Mouse (Mus musculus) CH12.LX (cell line): ENCODE data around the gene Fam110a. TPM values are rescaled to one million over a fixed set of nuclear protein-coding genes. Genes with fewer than 3 reads are reported as not detected.

ENCODE experiments used
- DNase-seq: peaks from one replicate; pipeline ENCODE4 v3.0.0-alpha.2; 2013; ENCODE audit errors: extremely low read depth
- H3K27ac ChIP-seq: 2 replicates; pipeline ENCODE4 v1.5.1; 2012; ENCODE audit warnings: low read depth, mild to moderate bottlenecking, control low read depth, moderate library complexity; ENCODE audit not compliant: insufficient read depth
- H3K27me3 ChIP-seq: replicated peaks from 2 replicates; pipeline ENCODE3; 2012; ENCODE audit warnings: inconsistent platforms
- H3K36me3 ChIP-seq, 2 experiments: replicated peaks in 1 of 2; 2 replicates each; pipeline versions ENCODE3 to v1.6.1; 2012; ENCODE audit warnings: inconsistent platforms in 1 of 2, low read length in 1 of 2, mild to moderate bottlenecking in 1 of 2, mixed read lengths in 1 of 2, moderate library complexity in 1 of 2; ENCODE audit not compliant: control insufficient read depth in 1 of 2, insufficient read depth in 1 of 2
- H3K4me1 ChIP-seq, 2 experiments: 2 replicates each; pipeline ENCODE4 v1.6.1; 2012; ENCODE audit warnings: inconsistent platforms in 1 of 2, moderate library complexity in 1 of 2; ENCODE audit not compliant: insufficient read depth in 2 of 2, control insufficient read depth in 1 of 2
- H3K4me2 ChIP-seq: 2 replicates; pipeline ENCODE4 v1.6.1; 2012; ENCODE audit warnings: low read depth, mild to moderate bottlenecking, control low read depth; ENCODE audit not compliant: poor library complexity, insufficient read depth, severe bottlenecking
- H3K4me3 ChIP-seq, 3 experiments: fragments of 150-350 bp in 1 of 3; sonication (generic) in 1 of 3; replicated peaks in 1 of 3; 2 replicates each; pipeline versions ENCODE3 to v1.5.1; 2011 to 2012; ENCODE audit warnings: low read depth in 2 of 3, low read length in 2 of 3, mild to moderate bottlenecking in 2 of 3, moderate library complexity in 2 of 3, control low read depth in 1 of 3, improper control_type of control experiment in 1 of 3, inconsistent platforms in 1 of 3, mixed read lengths in 1 of 3; ENCODE audit not compliant: poor library complexity in 1 of 3
- H3K79me2 ChIP-seq: replicated peaks from 2 replicates; pipeline ENCODE4 v1.6.1; 2012; ENCODE audit warnings: mild to moderate bottlenecking, moderate library complexity; ENCODE audit not compliant: control insufficient read depth, poor library complexity, insufficient read depth, severe bottlenecking; ENCODE audit errors: extremely low read depth
- H3K9ac ChIP-seq: 2 replicates; pipeline ENCODE4 v1.6.1; 2012; ENCODE audit warnings: low read depth, mild to moderate bottlenecking, control low read depth, moderate library complexity; ENCODE audit not compliant: insufficient read depth
- H3K9me3 ChIP-seq: replicated peaks from 2 replicates; pipeline ENCODE3; 2012; ENCODE audit warnings: low read length, inconsistent platforms, mixed read lengths
- CHD1 ChIP-seq: IDR thresholded peaks from 2 replicates; pipeline ENCODE4 v1.6.1; 2012; ENCODE audit warnings: low read depth, low read length, improper control_type of control experiment, inconsistent platforms
- CTCF ChIP-seq, 2 experiments: IDR thresholded peaks in 1 of 2; conservative IDR thresholded peaks in 1 of 2; 2 replicates each; pipeline ENCODE4 v1.5.1; 2011 to 2012; ENCODE audit warnings: low read depth in 2 of 2, low read length in 2 of 2, improper control_type of control experiment in 1 of 2, inconsistent platforms in 1 of 2, mild to moderate bottlenecking in 1 of 2, moderate library complexity in 1 of 2
- ELF1 ChIP-seq: IDR thresholded peaks from 2 replicates; pipeline ENCODE4 v1.6.1; 2014; ENCODE audit warnings: low read depth, mild to moderate bottlenecking, inconsistent platforms, low read length, improper control_type of control experiment
- ETS1 ChIP-seq: conservative IDR thresholded peaks from 2 replicates; pipeline ENCODE4 v1.6.1; 2012; ENCODE audit warnings: low read depth, mild to moderate bottlenecking, inconsistent platforms, low read length, improper control_type of control experiment, moderate library complexity
- IRF4 ChIP-seq: IDR thresholded peaks from 2 replicates; pipeline ENCODE4 v1.6.1; 2014; ENCODE audit warnings: low read depth, mild to moderate bottlenecking, inconsistent platforms, low read length, improper control_type of control experiment
- MAFK ChIP-seq: IDR thresholded peaks from 2 replicates; pipeline ENCODE4 v1.6.1; 2011; ENCODE audit warnings: low read length, improper control_type of control experiment; ENCODE audit not compliant: insufficient replicate concordance
- MAX ChIP-seq: IDR thresholded peaks from 2 replicates; pipeline ENCODE4 v1.6.1; 2011; ENCODE audit warnings: low read length, improper control_type of control experiment
- MAZ ChIP-seq: IDR thresholded peaks from 2 replicates; pipeline ENCODE4 v1.6.1; 2012; ENCODE audit warnings: low read depth, mild to moderate bottlenecking, inconsistent platforms, low read length, improper control_type of control experiment, moderate library complexity
- MEF2A ChIP-seq: IDR thresholded peaks from 2 replicates; pipeline ENCODE4 v1.6.1; 2014; ENCODE audit warnings: low read depth, mild to moderate bottlenecking, inconsistent platforms, low read length, improper control_type of control experiment, borderline replicate concordance
- POLR2AphosphoS2 ChIP-seq: IDR thresholded peaks from 2 replicates; pipeline ENCODE4 v1.6.1; 2011; ENCODE audit warnings: low read depth, low read length, improper control_type of control experiment
- RAD21 ChIP-seq: IDR thresholded peaks from 2 replicates; pipeline ENCODE4 v1.6.1; 2011; ENCODE audit warnings: low read depth, mild to moderate bottlenecking, low read length, improper control_type of control experiment, moderate library complexity
- SIN3A ChIP-seq: IDR thresholded peaks from 2 replicates; pipeline ENCODE4 v1.6.1; 2012; ENCODE audit warnings: low read length, improper control_type of control experiment, inconsistent platforms
- TCF12 ChIP-seq: IDR thresholded peaks from 2 replicates; pipeline ENCODE4 v1.6.1; 2014; ENCODE audit warnings: low read depth, mild to moderate bottlenecking, inconsistent platforms, low read length, improper control_type of control experiment
- UBTF ChIP-seq: IDR thresholded peaks from 2 replicates; pipeline ENCODE4 v1.6.1; 2012; ENCODE audit warnings: low read depth, mild to moderate bottlenecking, inconsistent platforms, low read length, improper control_type of control experiment, moderate library complexity
- USF2 ChIP-seq: conservative IDR thresholded peaks from 2 replicates; pipeline ENCODE4 v1.6.1; 2011; ENCODE audit warnings: low read depth, low read length, improper control_type of control experiment
- ZMIZ1 ChIP-seq: IDR thresholded peaks from 2 replicates; pipeline ENCODE4 v1.6.1; 2012; ENCODE audit warnings: low read depth, mild to moderate bottlenecking, inconsistent platforms, low read length, improper control_type of control experiment
- dilution Hi-C: fragments of 300-500 bp; cut with MboI; formaldehyde crosslinking; loops from 2 replicates; pipeline ENCODE4 v1.14.3; 2020; ENCODE audit warnings: low sequenced_read_pairs; ENCODE audit not compliant: extremely low pct_unique_long_range_greater_than_20kb, extremely low pct_ligation_motif_present
- in situ Hi-C: fragments of 300-500 bp; cut with MboI; formaldehyde crosslinking; loops from 3 replicates; pipeline ENCODE4 v1.14.3; 2019; ENCODE audit warnings: low sequenced_read_pairs, low pct_ligation_motif_present, low pct_unique_long_range_greater_than_20kb, mixed read lengths
- polyA plus RNA-seq: library from polyadenylated mRNA; unstranded; fragments of >175 nt; gene quantifications from 2 replicates; pipeline ENCODE4 v1.2.1, GENCODE M21; 2012; ENCODE audit warnings: low read depth; ENCODE audit not compliant: insufficient read length
- total RNA-seq, 2 experiments: library from RNA; depleted of rRNA; stranded (reverse); fragments of 300-350 nt in 1 of 2; fragments of >200 nt in 1 of 2; gene quantifications; 2 replicates each; pipeline ENCODE4 v1.2.3; 2012 to 2014

Gene Fam110a
- total and polyA plus RNA-seq, 3 experiments = 3.7 to 9.8 (median 6.3) TPM

DNA sequence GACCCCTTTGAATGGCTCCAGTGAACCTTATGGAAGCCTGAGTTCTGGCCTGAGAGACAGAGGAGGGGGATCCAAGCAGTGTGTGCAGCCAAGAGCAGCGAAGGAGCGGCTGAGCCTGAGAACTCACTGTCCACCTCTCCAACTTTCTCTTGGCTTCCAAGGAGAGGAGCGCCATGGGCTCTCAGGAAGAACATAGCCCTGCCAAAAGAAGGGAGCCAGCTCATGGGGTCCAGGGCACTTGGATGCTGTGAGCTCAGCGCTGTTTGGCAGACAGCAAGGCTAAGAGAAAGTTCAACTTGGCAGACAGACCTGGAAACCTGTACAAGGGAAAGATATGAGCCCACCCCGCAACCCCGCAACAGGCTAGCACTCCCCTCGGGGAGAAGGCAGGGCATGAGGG is 55.7 kb downstream of the Fam110a start:
- no peak for TF ChIP-seq MAFK
- DNase-seq = no peak
- no peak overlapping the region for H3K27ac ChIP-seq
- peaks cover 2% of the 10 kb centered on the region for H3K9me3 ChIP-seq
- H3K4me1 ChIP-seq = no peaks in the 10 kb centered on the region
- no peaks in the 10 kb centered on the region for H3K79me2 ChIP-seq
- dilution Hi-C loops = no loop called here
- peaks cover 93% of the 10 kb centered on the region for H3K27me3 ChIP-seq
- in situ Hi-C loops = no loop called here
- H3K4me3 ChIP-seq = no peak overlapping the region
- no peak overlapping the region for H3K9ac ChIP-seq
- no peaks in the 10 kb centered on the region for H3K36me3 ChIP-seq
- no peak overlapping the region for H3K4me2 ChIP-seq

DNA sequence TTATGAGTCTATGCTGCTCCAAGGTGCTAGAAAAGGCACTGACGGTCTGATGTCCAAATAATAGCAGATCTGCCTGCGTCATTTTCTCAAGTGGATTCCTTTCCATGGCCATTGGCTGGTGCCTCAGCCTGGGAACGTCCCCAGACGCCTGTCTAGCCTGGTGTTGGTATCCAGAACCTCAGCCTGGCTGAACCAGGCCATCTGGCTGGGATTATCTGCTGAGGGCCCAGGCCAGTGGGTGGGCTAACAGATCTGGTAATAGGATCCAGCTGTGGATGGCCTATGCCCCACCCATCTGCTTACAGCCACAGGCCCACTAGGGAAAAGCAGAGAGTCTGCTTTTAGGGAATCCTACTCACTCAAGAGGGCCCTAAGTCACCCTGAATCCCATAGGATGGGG is 58.4 kb downstream of the Fam110a start:
- no peaks in the 10 kb centered on the region for H3K36me3 ChIP-seq
- peaks cover 93% of the 10 kb centered on the region for H3K27me3 ChIP-seq
- H3K9ac ChIP-seq = no peak overlapping the region
- H3K9me3 ChIP-seq = peaks cover 2% of the 10 kb centered on the region
- no peaks in the 10 kb centered on the region for H3K4me1 ChIP-seq
- TF ChIP-seq RAD21 (no peak), POLR2AphosphoS2 (no peak), ZMIZ1 (no peak), TCF12 (no peak), MAZ (no peak), ELF1 (no peak), MAX (no peak), ETS1 (no peak), SIN3A (no peak), CHD1 (no peak), MEF2A (no peak), UBTF (no peak), IRF4 (no peak), CTCF (conservative IDR thresholded peaks at IDR 0.05 in 1 of 2, IDR thresholded peaks at IDR 0.05 in 1 of 2; ENCODE audit: low read depth in 2 of 2, low read length in 2 of 2) (no peak)
- dilution Hi-C loops (no loop called here), in situ Hi-C loops (no loop called here)
- no peak for DNase-seq
- H3K79me2 ChIP-seq = no peaks in the 10 kb centered on the region
- no peak overlapping the region for H3K27ac ChIP-seq
- H3K4me3 ChIP-seq = no peak overlapping the region
- no peak overlapping the region for H3K4me2 ChIP-seq

DNA sequence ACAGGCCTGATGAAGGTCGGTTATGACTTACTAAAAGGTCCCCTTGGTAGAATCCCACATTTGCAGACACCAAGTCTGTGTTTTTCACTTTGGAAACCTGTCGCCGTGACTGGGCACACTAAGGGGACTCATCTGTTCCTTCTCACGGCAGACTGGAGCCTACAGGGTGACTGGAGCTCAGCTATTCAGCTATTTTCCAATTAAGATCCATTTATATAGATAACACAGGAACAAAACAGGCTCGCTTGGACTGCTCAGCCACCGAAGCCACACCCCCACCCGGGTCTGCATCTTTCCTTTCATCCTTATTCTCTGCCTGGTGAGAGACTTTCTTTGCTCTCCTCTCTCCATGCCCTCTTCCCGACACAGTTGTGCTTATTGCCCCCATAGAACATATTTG is 59.0 kb downstream of the Fam110a start:
- H3K79me2 ChIP-seq = no peaks in the 10 kb centered on the region
- TF ChIP-seq POLR2AphosphoS2 (no peak), IRF4 (no peak), USF2 (no peak), MAX (no peak)
- dilution Hi-C loops = no loop called here
- no peaks in the 10 kb centered on the region for H3K36me3 ChIP-seq
- H3K4me1 ChIP-seq = no peaks in the 10 kb centered on the region
- no peak overlapping the region for H3K4me2 ChIP-seq
- no peak overlapping the region for H3K4me3 ChIP-seq
- peaks cover 93% of the 10 kb centered on the region for H3K27me3 ChIP-seq
- no peaks in the 10 kb centered on the region for H3K9me3 ChIP-seq
- in situ Hi-C loops = no loop called here
- no peak overlapping the region for H3K9ac ChIP-seq
- no peak for DNase-seq
- no peak overlapping the region for H3K27ac ChIP-seq

Other genes with a start within 250 kb of the Fam110a start
- gene Psmf1, start 236.0 kb downstream of the Fam110a start, total RNA-seq (2012; rRNA removed) = 29.5 and 30.6 TPM in 2 replicates
- 30.8 and 32.5 TPM in 2 replicates for gene Psmf1, start 236.0 kb downstream of the Fam110a start, total RNA-seq (2014; rRNA removed)
- 51.2 and 59.7 TPM in 2 replicates for gene Psmf1, start 236.0 kb downstream of the Fam110a start, polyA plus RNA-seq
- not detected in 2 replicates for gene Rspo4, start 137.3 kb downstream of the Fam110a start, total RNA-seq (2012; rRNA removed)
- not detected in 2 replicates for gene Rspo4, start 137.3 kb downstream of the Fam110a start, total RNA-seq (2014; rRNA removed)
- not detected in 2 replicates for gene Rspo4, start 137.3 kb downstream of the Fam110a start, polyA plus RNA-seq
- 0.04 TPM in 1 of 2 replicates, not detected in the other for gene Angpt4, start 69.0 kb downstream of the Fam110a start, total RNA-seq (2012; rRNA removed)
- not detected in 2 replicates for gene Angpt4, start 69.0 kb downstream of the Fam110a start, total RNA-seq (2014; rRNA removed)
- not detected in 2 replicates for gene Angpt4, start 69.0 kb downstream of the Fam110a start, polyA plus RNA-seq
- gene Slc52a3, start 16.3 kb upstream of the Fam110a start, total RNA-seq (2012; rRNA removed) = 0.17 and 0.55 TPM in 2 replicates
- 0.23 TPM in 1 of 2 replicates, not detected in the other for gene Slc52a3, start 16.3 kb upstream of the Fam110a start, total RNA-seq (2014; rRNA removed)
- gene Slc52a3, start 16.3 kb upstream of the Fam110a start, polyA plus RNA-seq = 0.12 and 0.17 TPM in 2 replicates
- gene Scrt2, start 101.3 kb upstream of the Fam110a start, total RNA-seq (2012; rRNA removed) = not detected in 2 replicates
- not detected in 2 replicates for gene Scrt2, start 101.3 kb upstream of the Fam110a start, total RNA-seq (2014; rRNA removed)
- not detected in 2 replicates for gene Scrt2, start 101.3 kb upstream of the Fam110a start, polyA plus RNA-seq
- not detected in 2 replicates for gene Srxn1, start 125.3 kb upstream of the Fam110a start, total RNA-seq (2012; rRNA removed)
- not detected in 2 replicates for gene Srxn1, start 125.3 kb upstream of the Fam110a start, total RNA-seq (2014; rRNA removed)
- gene Srxn1, start 125.3 kb upstream of the Fam110a start, polyA plus RNA-seq = not detected in 2 replicates
- not detected in 2 replicates for gene Tcf15, start 163.3 kb upstream of the Fam110a start, total RNA-seq (2012; rRNA removed)
- gene Tcf15, start 163.3 kb upstream of the Fam110a start, total RNA-seq (2014; rRNA removed) = not detected in 2 replicates
- not detected in 2 replicates for gene Tcf15, start 163.3 kb upstream of the Fam110a start, polyA plus RNA-seq
- gene Csnk2a1, start 246.6 kb upstream of the Fam110a start, total RNA-seq (2012; rRNA removed) = 100 and 101 TPM in 2 replicates
- 145 and 146 TPM in 2 replicates for gene Csnk2a1, start 246.6 kb upstream of the Fam110a start, total RNA-seq (2014; rRNA removed)
- 79.2 and 86.9 TPM in 2 replicates for gene Csnk2a1, start 246.6 kb upstream of the Fam110a start, polyA plus RNA-seq